Mouse (Mus musculus) testis, adult 2 months (tissue): ENCODE results near the gene Cx3cr1.

Experiments used
- CTCF ChIP-seq: fragments of 200-500 bp; IDR thresholded peaks from 2 replicates; pipeline ENCODE4 v1.5.1; 2012; ENCODE audit warnings: low read depth, mild to moderate bottlenecking, inconsistent platforms, low read length, moderate library complexity; ENCODE audit not compliant: control insufficient read depth, insufficient read depth, insufficient replicate concordance
- POLR2A ChIP-seq: fragments of 200-500 bp; IDR thresholded peaks from 2 replicates; pipeline ENCODE4 v1.6.1; 2012; ENCODE audit warnings: low read depth, mild to moderate bottlenecking, inconsistent platforms, low read length, moderate library complexity; ENCODE audit not compliant: control insufficient read depth

DNA sequence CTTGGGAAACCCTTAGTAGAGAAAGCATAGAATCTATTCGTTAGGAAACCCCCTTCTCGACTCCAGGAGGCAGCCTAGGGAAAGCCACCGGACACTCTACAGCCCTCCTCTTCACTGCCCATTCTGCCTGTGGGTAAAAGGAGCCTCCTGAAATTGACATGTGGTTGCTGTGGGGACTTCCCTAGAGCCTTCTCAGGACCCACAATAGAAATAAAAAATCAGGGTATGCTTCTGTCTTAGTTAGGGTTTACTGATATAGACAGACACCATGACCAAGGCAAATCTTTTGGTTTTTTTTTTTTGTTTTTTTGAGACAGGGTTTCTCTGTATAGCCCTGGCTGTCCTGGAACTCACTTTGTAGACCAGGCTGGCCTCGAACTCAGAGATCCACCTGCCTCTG, 73.6 kb downstream of the Cx3cr1 start:
- TF ChIP-seq CTCF (no peak), POLR2A (no peak)
